Mouse (Mus musculus) liver, embryonic 14.5 days (tissue): ENCODE results near the gene Plekhg2. TPM values are rescaled to one million over a fixed set of nuclear protein-coding genes. Genes with fewer than 3 reads are reported as not detected.

Experiments used
- ATAC-seq: fragments of 200-750 bp; cut with Nextera tagmentation; 2 replicates; pipeline ENCODE4 v1.8.0; 2017; ENCODE audit warnings: moderate number of reproducible peaks, mild to moderate bottlenecking, moderate library complexity; ENCODE audit not compliant: insufficient read depth
- DNase-seq, 3 experiments: peaks; one replicate each; pipeline ENCODE4 v3.0.0-alpha.2; 2012 to 2013; ENCODE audit warnings: low read depth in 3 of 3, low spot score in 3 of 3
- H3K27ac ChIP-seq: fragments of 300-500 bp; sonication (generic); 2 replicates; pipeline ENCODE4 v1.5.1; 2014; ENCODE audit warnings: moderate library complexity, mild to moderate bottlenecking, control low read depth, inconsistent platforms
- H3K27me3 ChIP-seq: fragments of 300-500 bp; sonication (generic); 2 replicates; pipeline ENCODE4 v1.6.1; 2014; ENCODE audit warnings: mild to moderate bottlenecking, low read length, moderate library complexity; ENCODE audit not compliant: control insufficient read depth, insufficient read depth
- H3K36me3 ChIP-seq: fragments of 300-500 bp; sonication (generic); replicated peaks from 2 replicates; pipeline ENCODE4 v1.6.1; 2014; ENCODE audit warnings: low read depth; ENCODE audit not compliant: control insufficient read depth, insufficient read depth
- H3K4me1 ChIP-seq, 2 experiments: fragments of 200-500 bp in 1 of 2; fragments of 300-500 bp in 1 of 2; sonication (generic) in 1 of 2; replicated peaks; 2 replicates each; pipeline ENCODE4 v1.6.1; 2012 to 2014; ENCODE audit warnings: antibody characterized with exemption in 1 of 2, inconsistent platforms in 1 of 2, low read length in 1 of 2; ENCODE audit not compliant: control insufficient read depth in 2 of 2, insufficient read depth in 2 of 2
- H3K4me2 ChIP-seq: fragments of 300-500 bp; sonication (generic); 2 replicates; pipeline ENCODE4 v1.6.1; 2014; ENCODE audit warnings: low read depth, mild to moderate bottlenecking, control low read depth, moderate library complexity
- H3K4me3 ChIP-seq, 2 experiments: fragments of 200-500 bp in 1 of 2; fragments of 300-500 bp in 1 of 2; sonication (generic) in 1 of 2; 2 replicates each; pipeline ENCODE4 v1.5.1; 2012 to 2014; ENCODE audit warnings: low read depth in 2 of 2, low read length in 2 of 2, mild to moderate bottlenecking in 2 of 2, control low read depth in 1 of 2, inconsistent platforms in 1 of 2, moderate library complexity in 1 of 2; ENCODE audit not compliant: insufficient read depth in 1 of 2
- H3K9ac ChIP-seq: fragments of 300-500 bp; sonication (generic); replicated peaks from 2 replicates; pipeline ENCODE4 v1.6.1; 2014; ENCODE audit warnings: mild to moderate bottlenecking, control low read depth, moderate library complexity
- H3K9me3 ChIP-seq: fragments of 300-500 bp; sonication (generic); 2 replicates; pipeline ENCODE4 v1.6.1; 2016; ENCODE audit warnings: low read length, mixed read lengths; ENCODE audit not compliant: control insufficient read depth
- CTCF ChIP-seq: IDR thresholded peaks from 2 replicates; pipeline ENCODE4 v1.5.1; 2016; ENCODE audit warnings: antibody characterized with exemption, low read depth, control low read depth
- EP300 ChIP-seq: IDR thresholded peaks from 2 replicates; pipeline ENCODE4 v1.6.1; 2016; ENCODE audit warnings: antibody characterized with exemption, low read depth
- WGBS: fragments of 180-500 bp; shearing (Covaris S2); extraction: QIAGEN DNeasy Blood & Tissue Kit; methylation state at CpG from one replicate; pipeline ENCODE4 v1.1.7; 2014; ENCODE audit not compliant: insufficient replicate concordance; 5-methylcytosine and 5-hydroxymethylcytosine counted together
- polyA plus RNA-seq, 2 experiments: library from polyadenylated mRNA; depleted of rRNA in 1 of 2; stranded (reverse) in 1 of 2; unstranded in 1 of 2; fragments of >200 nt; fragmentation: Nextera tagmentation in 1 of 2; extraction: Ambion mirVana in 1 of 2; gene quantifications; 2 replicates each; pipeline versions ENCODE4 v1.2.1 to v1.2.3; 2012 to 2014

Gene Plekhg2
- polyA plus RNA-seq, 2 experiments, result 3.2 to 3.4 TPM

DNA sequence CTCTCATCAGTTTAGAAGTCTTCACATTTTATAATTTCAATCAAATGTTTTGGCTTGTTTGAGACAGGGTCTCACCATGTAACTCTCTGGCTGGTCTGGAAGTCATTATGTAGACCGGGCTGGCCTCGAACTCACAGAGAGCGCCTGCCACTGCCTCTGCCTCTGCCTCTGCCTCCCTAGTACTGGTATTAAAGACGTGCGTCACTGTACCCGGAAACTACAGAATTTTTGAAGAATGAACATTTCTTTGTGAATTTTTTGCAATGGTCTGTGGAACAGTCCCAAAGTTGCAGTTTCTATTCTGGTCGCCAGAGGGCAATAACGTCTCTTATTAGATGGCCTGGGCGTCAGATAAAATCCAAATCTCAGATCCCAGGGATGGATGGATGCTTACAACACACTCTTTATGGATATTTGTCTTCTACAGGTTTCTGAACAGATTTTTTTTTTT lies 757 bp upstream of the Plekhg2 start:
- Histone ChIP-seq H3K36me3 (no peaks in the 10 kb centered on the region), H3K4me1 (peaks cover 26 to 27% of the 10 kb centered on the region in 2 experiments), H3K4me3 (peak overlapping the region; percentile 61 to 79), H3K9ac (peak overlapping the region; percentile 50; the same call in 1 of the 2 replicates), H3K27ac (peak overlapping the region; percentile 47), H3K27me3 (peaks cover 12% of the 10 kb centered on the region), H3K9me3 (no peaks in the 10 kb centered on the region), H3K4me2 (peak overlapping the region; percentile 92)
- peak; percentile 74 for TF ChIP-seq CTCF
- no peak; the same call in 1 of the 2 replicates for TF ChIP-seq EP300
- DNase-seq (peak; percentile 67 to 83 (median 75)), ATAC-seq (peak; percentile 8; the same call in 1 of the 2 replicates)
- WGBS, result 1% methylated on average over 9 of the region's 9 CpGs

- WGBS, result under 1% methylated on average over 36 of the region's 43 CpGs
- Histone ChIP-seq H3K4me3 (peak overlapping the region; percentile 61 to 79), H3K9me3 (no peaks in the 10 kb centered on the region), H3K36me3 (no peaks in the 10 kb centered on the region), H3K27ac (no peak overlapping the region), H3K27me3 (peaks cover 12% of the 10 kb centered on the region), H3K4me2 (peak overlapping the region; percentile 92), H3K9ac (peak overlapping the region; percentile 76), H3K4me1 (peaks cover 19 to 20% of the 10 kb centered on the region in 2 experiments)
- no peak for ATAC-seq
- no peak for DNase-seq
- no peak for TF ChIP-seq EP300
- TF ChIP-seq CTCF, result no peak
Observed at GRCm38 (mm10) chr7:28371514-28371989, 847 bp downstream of the Plekhg2 start.

GRCm38 (mm10) chr7:28370977-28371513 lies 1.4 kb downstream of the Plekhg2 start:
- H3K4me1 ChIP-seq, result peaks cover 16 to 18% of the 10 kb centered on the region in 2 experiments
- 15% methylated on average over 11 of the region's 11 CpGs for WGBS

DNA sequence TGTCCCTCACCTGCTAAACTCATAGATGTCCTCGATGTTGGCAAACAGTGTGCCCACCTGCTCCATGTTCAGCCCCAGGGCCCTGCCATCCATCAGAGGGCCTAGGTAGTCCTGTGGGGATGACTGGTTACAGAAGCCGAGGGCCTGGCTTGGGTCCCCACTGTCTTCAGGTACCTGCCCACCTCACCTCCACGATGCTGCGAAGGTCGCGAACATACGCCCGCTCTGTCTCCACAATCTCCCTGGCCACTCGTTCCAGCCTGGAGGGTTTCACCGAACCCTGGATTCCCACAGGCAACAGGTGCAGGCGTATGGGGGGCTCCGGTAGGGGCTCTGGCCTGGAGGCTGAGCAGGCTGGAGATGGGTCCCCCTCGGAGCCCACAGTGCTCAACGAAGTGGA lies 2.3 kb downstream of the Plekhg2 start:
- Histone ChIP-seq H3K4me3 (no peak overlapping the region), H3K9me3 (no peaks in the 10 kb centered on the region), H3K9ac (no peak overlapping the region), H3K4me1 (peaks cover 9 to 11% of the 10 kb centered on the region in 2 experiments), H3K4me2 (no peak overlapping the region), H3K27me3 (peaks cover 12% of the 10 kb centered on the region), H3K36me3 (no peaks in the 10 kb centered on the region), H3K27ac (no peak overlapping the region)
- DNase-seq (no peak), ATAC-seq (no peak)
- 84% methylated on average over 14 of the region's 14 CpGs for WGBS
- no peak for TF ChIP-seq EP300
- TF ChIP-seq CTCF, result no peak

More at GRCm38 (mm10) chr7:28370977-28371513, 1.4 kb downstream of the Plekhg2 start:
- TF ChIP-seq CTCF, result no peak
- no peak for TF ChIP-seq EP300
- ATAC-seq, result no peak
- Histone ChIP-seq H3K9ac (peak overlapping the region; percentile 76), H3K27ac (no peak overlapping the region), H3K9me3 (no peaks in the 10 kb centered on the region), H3K27me3 (peaks cover 12% of the 10 kb centered on the region), H3K36me3 (no peaks in the 10 kb centered on the region), H3K4me3 (peak overlapping the region; percentile 61 to 79), H3K4me2 (peak overlapping the region; percentile 92)
- no peak for DNase-seq

- H3K4me3 ChIP-seq, result no peak overlapping the region
- H3K36me3 ChIP-seq, result no peaks in the 10 kb centered on the region
- WGBS, result 78% methylated on average over 16 of the region's 16 CpGs
- H3K27me3 ChIP-seq, result peaks cover 12% of the 10 kb centered on the region
- H3K4me1 ChIP-seq, result peaks cover 2 to 8% of the 10 kb centered on the region in 2 experiments; a peak in 3 of 4 replicates
- no peak for TF ChIP-seq EP300
- H3K9ac ChIP-seq, result no peak overlapping the region
- no peak overlapping the region for H3K27ac ChIP-seq
- no peak overlapping the region for H3K4me2 ChIP-seq
- no peaks in the 10 kb centered on the region for H3K9me3 ChIP-seq
- no peak for ATAC-seq
- DNase-seq, result no peak
Observed at GRCm38 (mm10) chr7:28368276-28368920, 4.0 kb downstream of the Plekhg2 start.
